Mouse (Mus musculus) Patski (cell line): ENCODE measurements at regions not wholly inside any gene's neighbourhood (a gene's known extent, or its start where the extent isn't known, plus 50 kb on each side); places are given as distances from the start of the nearest gene placed in this dataset.

Experiments used
- ATAC-seq: fragments of 100-300 bp; one replicate; pipeline ENCODE4 v1.8.0; 2021
- CTCF ChIA-PET: fragments of 350-600 bp; sonication (Branson Sonifier 250); formaldehyde crosslinking; loops from one replicate; lab custom pipeline; 2022; ENCODE audit warnings: inconsistent platforms; lab: Charles Lee
- POLR2A ChIA-PET: fragments of 350-600 bp; sonication (Branson Sonifier 250); formaldehyde crosslinking; loops from one replicate; lab custom pipeline; 2022; ENCODE audit warnings: antibody characterized with exemption, inconsistent platforms; lab: Charles Lee
- DNase-seq: peaks from one replicate; pipeline ENCODE4 v3.0.0-alpha.2; 2011; ENCODE audit warnings: low read depth, low spot score
- H3K27me3 ChIP-seq: fragments of 371-371 bp; one replicate; pipeline ENCODE4 v1.5.1; 2021
- CTCF ChIP-seq: fragments of 100-300 bp; IDR thresholded peaks from one replicate; pipeline ENCODE4 v1.5.1; 2021
- in situ Hi-C: fragments of 300-500 bp; cut with MboI; formaldehyde crosslinking; loops from 3 replicates; pipeline ENCODE4 v1.11.1; 2018; ENCODE audit warnings: low pct_unique_long_range_greater_than_20kb, mixed read lengths

DNA sequence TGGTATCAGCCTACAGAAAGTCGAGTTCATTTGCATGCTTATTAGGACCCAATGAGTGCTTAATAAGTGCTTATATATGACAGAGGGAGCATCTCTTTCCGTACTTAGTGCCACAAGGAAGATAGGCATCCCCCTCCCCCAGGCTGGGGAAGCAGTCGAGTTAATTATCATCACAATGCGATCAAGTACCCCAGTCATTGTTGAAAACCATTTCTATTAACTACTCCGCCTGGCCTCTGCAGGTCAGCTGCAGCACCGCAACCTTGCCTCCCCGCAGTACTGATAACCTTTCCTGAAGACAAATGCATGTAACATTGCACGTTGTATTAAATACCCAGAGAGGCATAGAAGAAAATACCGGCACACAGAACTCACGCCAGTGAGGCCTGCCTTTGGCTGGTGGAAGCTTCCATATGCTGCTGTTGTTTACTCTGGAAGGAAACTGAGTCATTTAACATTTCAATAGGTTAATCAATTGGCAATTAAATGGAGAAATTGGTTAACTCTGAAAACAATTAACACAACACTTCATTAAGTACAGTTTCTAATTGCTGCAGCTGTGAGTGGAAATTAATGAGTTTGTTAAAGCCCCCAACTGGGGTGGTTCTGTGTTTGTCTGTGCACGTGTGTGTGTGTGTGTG, 80.6 kb upstream of the Otx2 start:
- ChIA-PET POLR2A (no interaction called here), CTCF (no interaction called here)
- ATAC-seq (no peak), DNase-seq (no peak)
- no peak for TF ChIP-seq CTCF
- H3K27me3 ChIP-seq, result peaks cover 27% of the 10 kb centered on the region
- in situ Hi-C loops, result no loop called here

DNA sequence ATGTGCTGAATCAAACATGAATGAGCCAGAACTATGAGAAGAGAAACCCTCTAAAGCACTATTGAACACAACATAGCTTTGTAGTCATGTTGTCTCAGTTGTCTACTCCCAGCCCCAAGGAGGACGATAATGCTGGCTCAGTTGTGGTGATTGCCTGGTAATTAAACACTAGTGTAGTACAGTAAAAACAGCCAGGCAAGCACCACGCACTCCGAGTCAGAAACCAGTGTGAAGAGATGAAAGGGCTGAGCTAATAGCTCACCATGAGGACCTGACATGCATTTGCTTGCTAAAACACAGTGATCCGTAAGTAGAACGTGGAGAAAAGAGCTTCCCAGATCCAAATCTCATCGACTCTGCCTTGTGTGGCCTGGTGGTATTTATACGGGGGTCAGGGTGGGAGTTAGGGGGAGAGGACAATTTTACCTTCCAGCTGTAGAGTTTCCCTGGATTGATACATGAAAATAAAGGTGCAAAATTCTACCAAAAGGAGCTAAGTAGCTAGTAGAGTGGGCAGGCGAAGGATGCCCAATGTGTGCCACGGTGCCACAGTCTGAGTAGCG, 80.0 kb upstream of the Otx2 start:
- peaks cover 28% of the 10 kb centered on the region for H3K27me3 ChIP-seq
- no peak for ATAC-seq
- TF ChIP-seq CTCF, result no peak
- no peak for DNase-seq
- ChIA-PET POLR2A (no interaction called here), CTCF (no interaction called here)
- in situ Hi-C loops, result no loop called here

DNA sequence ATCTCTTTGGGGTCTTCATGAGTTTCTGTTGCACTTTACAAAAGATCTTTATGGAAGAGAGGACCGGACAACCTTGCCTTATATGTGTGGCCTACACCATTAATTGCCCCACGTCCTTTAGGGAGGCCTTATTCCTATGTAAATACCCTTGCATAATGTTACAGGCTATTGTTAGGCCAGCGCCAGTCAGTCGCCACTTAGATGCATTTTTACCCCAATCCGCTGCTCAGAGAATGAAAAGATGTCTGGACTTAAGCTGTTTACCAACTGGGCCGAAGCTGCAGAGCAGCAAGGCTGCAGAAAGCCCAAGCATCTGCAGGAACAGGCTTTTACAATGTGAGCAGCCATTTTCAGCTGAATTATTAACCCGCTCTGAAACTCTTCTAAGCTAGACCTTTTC, 79.5 kb upstream of the Otx2 start:
- no peak for TF ChIP-seq CTCF
- no peak for ATAC-seq
- in situ Hi-C loops, result no loop called here
- peaks cover 30% of the 10 kb centered on the region for H3K27me3 ChIP-seq
- POLR2A ChIA-PET, result no interaction called here
- DNase-seq, result no peak
- CTCF ChIA-PET, result no interaction called here

DNA sequence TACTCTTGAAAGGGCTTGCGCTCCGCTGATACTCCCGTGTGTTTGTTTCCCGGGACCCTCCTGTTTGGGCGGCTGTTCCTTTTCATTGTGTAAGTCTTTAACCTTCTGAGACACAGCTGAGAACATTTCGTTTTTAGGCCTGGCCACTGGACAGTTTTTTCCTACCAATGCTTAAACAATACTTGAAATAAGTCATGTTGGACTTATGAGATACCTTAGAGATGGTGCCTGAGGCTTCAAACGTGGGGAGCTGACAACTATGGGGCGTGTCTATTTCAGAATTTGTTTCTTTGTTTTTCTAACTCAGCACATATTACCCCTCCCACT, 78.9 kb upstream of the Otx2 start:
- no peak for TF ChIP-seq CTCF
- ChIA-PET POLR2A (no interaction called here), CTCF (no interaction called here)
- in situ Hi-C loops, result no loop called here
- H3K27me3 ChIP-seq, result peaks cover 30% of the 10 kb centered on the region
- ATAC-seq (no peak), DNase-seq (no peak)

DNA sequence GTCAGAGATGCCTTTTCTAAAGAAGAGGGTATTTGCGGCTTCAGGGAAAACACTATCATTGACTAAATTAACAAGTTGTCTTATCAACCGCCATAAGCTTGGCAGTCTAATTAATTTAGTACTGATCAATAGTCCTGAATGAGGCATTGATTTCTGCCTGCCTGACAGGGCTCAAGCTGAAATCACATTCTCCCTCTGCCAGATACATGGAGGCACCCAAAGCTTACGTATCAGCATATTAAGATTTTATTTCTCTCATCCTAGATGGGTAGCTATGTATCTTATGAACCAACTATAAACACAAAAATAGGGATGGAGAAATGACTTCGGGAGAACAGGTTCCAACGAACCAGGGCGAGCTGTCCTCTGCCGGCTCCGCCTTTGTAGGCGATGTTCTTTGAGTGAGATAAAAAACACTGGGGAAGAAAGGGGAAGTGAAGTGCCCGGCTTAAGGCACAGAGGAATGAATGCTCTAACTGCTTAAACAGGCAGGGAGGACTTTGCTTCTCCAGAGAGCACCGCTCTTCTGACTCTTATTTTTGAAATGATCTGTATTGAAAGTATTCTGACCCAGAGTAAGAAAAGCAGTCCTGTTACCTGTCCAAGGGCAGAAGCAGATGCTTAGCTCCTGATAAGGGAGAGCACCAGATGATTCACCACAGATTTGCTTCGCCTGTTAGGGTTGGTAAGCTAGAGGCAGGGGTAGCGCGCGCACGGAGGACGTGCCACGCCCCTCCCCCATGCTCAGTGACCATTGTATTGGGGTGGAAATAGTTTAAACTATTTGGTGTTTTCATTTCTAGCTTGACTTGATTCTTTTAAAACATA, 78.3 kb upstream of the Otx2 start:
- DNase-seq (no peak), ATAC-seq (no peak)
- in situ Hi-C loops, result no loop called here
- ChIA-PET CTCF (no interaction called here), POLR2A (no interaction called here)
- H3K27me3 ChIP-seq, result peaks cover 30% of the 10 kb centered on the region
- TF ChIP-seq CTCF, result no peak

DNA sequence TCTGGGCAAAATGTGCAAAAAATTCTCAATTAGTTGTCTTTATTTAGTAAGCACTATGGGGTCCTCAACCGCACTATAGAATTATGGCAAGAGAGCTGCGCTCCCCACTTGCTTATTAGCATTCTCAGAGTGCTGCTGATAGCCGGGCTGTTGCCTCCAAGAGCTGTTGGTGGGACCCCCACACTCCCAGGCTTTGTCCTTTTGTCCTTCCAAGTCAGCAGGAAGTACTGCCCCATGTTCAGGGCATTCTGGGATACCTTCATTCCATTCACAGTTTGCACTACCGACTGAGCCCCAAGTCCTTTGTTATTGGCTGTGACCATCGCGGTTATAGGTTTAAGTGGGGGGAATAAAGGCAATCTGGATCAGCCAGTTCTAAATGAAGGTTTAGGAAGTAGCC, 77.4 kb upstream of the Otx2 start:
- peaks cover 28% of the 10 kb centered on the region for H3K27me3 ChIP-seq
- POLR2A ChIA-PET, result no interaction called here
- DNase-seq, result no peak

DNA sequence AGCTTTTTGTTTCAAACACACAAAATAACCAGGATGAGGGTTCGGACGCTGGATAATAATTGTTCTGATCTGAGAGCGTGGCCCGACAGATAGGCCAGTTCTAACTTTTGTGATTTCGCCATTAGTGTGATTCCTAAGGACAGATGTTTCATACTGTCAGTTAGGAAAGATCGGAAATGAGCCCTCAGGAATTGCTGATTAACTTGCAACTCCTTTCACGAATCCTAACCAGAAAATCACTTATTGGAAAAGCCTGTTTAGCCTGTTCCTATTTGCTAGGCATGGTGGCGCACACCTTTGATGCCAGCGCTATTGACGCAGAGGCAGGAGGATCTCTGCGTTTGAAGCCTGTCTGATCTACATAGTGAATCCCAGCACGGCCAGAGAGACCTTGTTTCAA, 75.4 kb upstream of the Otx2 start:
- CTCF ChIA-PET, result no interaction called here
- H3K27me3 ChIP-seq, result peaks cover 23% of the 10 kb centered on the region

More for the DNA sequence above, 77.4 kb upstream of the Otx2 start:
- in situ Hi-C loops, result no loop called here
- CTCF ChIA-PET, result no interaction called here
- ATAC-seq, result no peak
- TF ChIP-seq CTCF, result no peak

DNA sequence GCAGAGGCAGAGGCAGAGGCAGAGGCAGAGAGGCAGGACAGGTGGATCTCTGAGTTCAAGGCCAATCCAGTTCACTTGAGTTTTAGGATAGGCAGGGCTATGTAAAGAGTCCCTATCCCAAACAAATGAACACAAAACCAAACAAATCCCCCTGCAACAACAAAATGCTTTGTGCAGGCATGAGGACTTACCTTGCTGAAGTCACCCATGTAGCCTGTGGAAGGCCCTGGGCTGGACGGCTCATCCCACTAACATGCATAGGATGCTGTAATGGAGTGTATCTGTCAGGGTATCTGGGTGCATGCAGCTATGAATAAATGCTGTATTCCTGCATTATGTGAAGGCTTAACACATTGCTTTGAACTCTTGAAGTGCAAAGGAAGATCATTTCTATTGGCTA, 74.3 kb upstream of the Otx2 start:
- ChIA-PET CTCF (no interaction called here), POLR2A (no interaction called here)
- H3K27me3 ChIP-seq, result peaks cover 14% of the 10 kb centered on the region
- in situ Hi-C loops, result no loop called here
- no peak for TF ChIP-seq CTCF
- no peak for ATAC-seq
- DNase-seq, result no peak

More for the DNA sequence above, 75.4 kb upstream of the Otx2 start:
- POLR2A ChIA-PET, result no interaction called here
- ATAC-seq (no peak), DNase-seq (no peak)
- in situ Hi-C loops, result no loop called here
- no peak for TF ChIP-seq CTCF

DNA sequence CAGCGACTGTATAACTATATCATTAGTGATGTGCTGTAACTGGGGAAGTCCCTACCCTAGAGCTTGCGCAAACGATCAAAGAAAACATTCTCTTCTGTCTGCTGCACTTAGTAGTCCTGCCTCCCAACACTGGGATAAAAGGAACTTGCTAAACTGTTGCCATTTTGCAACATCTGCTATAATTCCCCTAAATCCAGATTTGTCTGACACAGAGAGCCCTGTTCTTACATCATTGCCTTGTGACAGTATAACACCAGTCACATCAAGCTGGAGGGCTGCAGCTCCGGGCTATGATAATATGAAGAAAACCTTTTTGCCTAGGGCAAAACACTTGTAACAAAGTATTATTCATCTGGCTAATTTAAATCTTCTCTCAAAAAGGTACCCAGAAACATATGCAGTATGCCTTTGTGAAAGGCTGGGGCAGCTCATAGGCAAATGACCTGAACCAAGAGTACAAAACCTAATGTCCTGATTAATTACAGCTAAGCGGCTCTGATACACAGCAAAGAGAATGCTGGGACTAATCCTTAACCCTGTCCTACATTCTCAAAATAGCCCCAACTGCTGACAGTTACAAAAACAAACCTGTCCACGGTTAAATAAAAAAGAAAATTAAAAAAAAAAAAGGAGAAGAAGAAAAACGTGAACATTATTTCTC, 67.5 kb upstream of the Otx2 start:
- ATAC-seq, result no peak
- ChIA-PET POLR2A (no interaction called here), CTCF (no interaction called here)

DNA sequence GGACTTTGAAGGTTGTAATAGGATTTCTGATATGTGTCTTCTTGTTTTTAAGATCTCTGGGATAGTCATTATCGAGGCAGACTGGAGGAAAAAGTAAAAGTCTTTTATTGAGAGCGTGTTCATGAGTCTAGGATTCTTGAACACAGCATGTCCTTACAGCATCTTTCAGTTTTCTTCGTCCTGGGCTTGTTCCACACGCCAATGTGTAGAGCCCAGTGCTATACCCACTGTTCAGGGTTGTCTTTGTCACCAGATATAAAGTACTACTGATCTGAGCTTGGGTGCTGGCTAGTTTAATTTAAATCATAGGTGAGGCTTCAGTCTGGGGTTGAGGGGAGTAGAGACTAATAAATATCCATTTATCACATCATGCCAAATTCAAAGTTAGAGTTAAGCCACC, 65.5 kb upstream of the Otx2 start:
- POLR2A ChIA-PET, result no interaction called here
- ATAC-seq (no peak), DNase-seq (no peak)
- no peak for TF ChIP-seq CTCF
- in situ Hi-C loops, result no loop called here
- CTCF ChIA-PET, result no interaction called here
- H3K27me3 ChIP-seq, result peaks cover 17% of the 10 kb centered on the region

More for the DNA sequence above, 67.5 kb upstream of the Otx2 start:
- no peak for DNase-seq
- TF ChIP-seq CTCF, result no peak
- in situ Hi-C loops, result no loop called here
- H3K27me3 ChIP-seq, result peaks cover 13% of the 10 kb centered on the region

DNA sequence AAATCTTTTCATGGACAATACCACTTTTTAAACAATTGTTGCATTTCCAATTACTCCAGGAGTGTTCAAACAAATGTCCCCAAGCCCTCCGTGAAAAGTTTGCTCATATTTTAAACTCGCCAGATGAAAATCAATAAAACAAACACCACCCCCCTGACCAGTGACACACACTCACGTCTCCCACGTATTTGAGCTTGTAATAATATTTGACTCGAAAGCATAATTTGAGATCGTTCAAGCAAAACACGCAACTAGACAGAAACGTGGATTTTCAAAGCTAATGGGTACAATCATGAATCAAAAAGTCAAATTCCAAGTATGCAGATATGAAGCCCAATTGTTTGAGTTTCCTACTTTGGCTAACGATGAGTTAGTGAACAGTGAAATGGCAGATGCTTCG, 65.0 kb upstream of the Otx2 start:
- no peak for ATAC-seq
- no peak for TF ChIP-seq CTCF
- peaks cover 20% of the 10 kb centered on the region for H3K27me3 ChIP-seq
- CTCF ChIA-PET, result no interaction called here
- in situ Hi-C loops, result no loop called here
- no peak for DNase-seq
- POLR2A ChIA-PET, result no interaction called here
